Mouse (Mus musculus) inflammation-experienced regulatory T-cells, adult 6 months (primary cell): Measurements from ENCODE around the gene Slc12a9. TPM values are rescaled to one million over a fixed set of nuclear protein-coding genes. Genes with fewer than 3 reads are reported as not detected.
A peak's percentile ranks its signal among the peaks of the same experiment; 100 is the strongest.

ENCODE experiments used
- ATAC-seq: one replicate; pipeline ENCODE4 v1.8.0; 2017
- polyA plus RNA-seq, 3 experiments: library from polyadenylated mRNA; unstranded; fragments of 100-300 nt; shearing (Covaris generic); gene quantifications; one replicate each; pipeline ENCODE4 v1.2.1; 2017

Gene Slc12a9
- polyA plus RNA-seq, 3 experiments from 2014 or later = 6.0 to 15.2 (median 11.0) TPM

- ATAC-seq = peak; percentile 89
Observed at GRCm38 (mm10) chr5:137307071-137307912, 26.1 kb downstream of the Slc12a9 start, which contains the start of gene Srrt. Gene Srrt, minus strand, starts transcription at chr5:137307674.

GRCm38 (mm10) chr5:137306439-137307005 lies 26.9 kb downstream of the Slc12a9 start:
- peak; percentile 46 for ATAC-seq

- ATAC-seq = no peak
Observed at GRCm38 (mm10) chr5:137305822-137306221, 27.6 kb downstream of the Slc12a9 start.

DNA sequence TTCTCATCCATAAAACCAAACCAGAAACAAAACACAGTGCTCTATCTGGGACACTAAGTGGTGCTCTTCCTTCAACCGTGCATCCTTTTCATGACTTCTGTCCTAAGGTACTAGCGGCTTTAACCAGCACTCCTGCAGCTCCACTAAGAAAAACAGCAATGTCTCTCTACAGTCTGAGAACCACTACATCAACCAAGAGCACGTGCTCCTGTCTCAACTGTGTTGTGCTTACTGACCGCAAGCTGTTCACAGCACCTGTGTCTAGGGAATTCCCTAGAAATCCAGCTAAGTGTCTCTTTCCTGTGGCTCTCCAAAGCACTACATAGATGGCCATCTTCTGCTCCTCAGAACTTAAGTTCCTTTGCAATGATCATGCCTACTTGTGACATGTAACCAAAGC lies 28.6 kb downstream of the Slc12a9 start:
- no peak for ATAC-seq

- no peak for ATAC-seq
Observed at GRCm38 (mm10) chr5:137304165-137304564, 29.2 kb downstream of the Slc12a9 start.

DNA sequence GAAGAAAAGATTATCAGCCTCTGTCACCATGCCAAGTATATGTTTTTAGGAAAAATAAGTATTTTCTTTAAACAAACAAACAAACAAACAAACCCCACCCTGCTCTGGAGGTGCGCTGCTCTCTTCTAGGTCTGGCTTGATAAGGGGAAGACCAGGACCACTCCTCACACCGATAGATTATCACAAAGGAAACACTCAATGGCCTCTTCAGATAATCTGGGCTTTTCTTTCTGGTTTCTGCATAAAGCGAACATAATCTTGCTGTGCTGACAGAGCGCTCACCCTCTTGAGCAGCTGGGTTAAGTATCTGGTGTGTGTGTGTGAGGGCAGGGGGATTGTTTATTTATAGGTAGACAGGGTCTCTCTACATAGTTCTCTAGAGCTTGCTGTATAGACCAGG lies 29.8 kb downstream of the Slc12a9 start:
- no peak for ATAC-seq

GRCm38 (mm10) chr5:137301253-137301652 lies 32.1 kb downstream of the Slc12a9 start:
- ATAC-seq = no peak

- no peak for ATAC-seq
Observed at GRCm38 (mm10) chr5:137299240-137299639, 34.2 kb downstream of the Slc12a9 start.

DNA sequence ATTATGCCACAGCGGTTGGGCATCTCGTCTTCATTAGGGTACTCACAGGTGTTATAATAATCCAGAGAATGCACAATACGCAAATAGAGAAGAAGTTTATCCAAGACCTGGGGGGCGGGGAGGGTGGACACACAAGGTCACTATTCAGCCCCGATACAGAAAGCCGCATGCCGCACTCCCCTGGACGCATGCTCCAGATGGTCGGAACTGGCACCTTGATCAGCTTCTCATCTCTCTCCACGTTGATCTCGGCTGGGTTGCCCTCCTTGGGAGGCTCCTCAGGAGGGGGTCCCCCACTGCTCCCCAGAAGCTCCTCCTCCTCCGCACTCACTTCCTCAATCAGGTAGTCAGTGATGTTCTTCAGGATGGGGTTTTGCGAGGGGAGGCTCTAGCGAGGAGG lies 36.3 kb downstream of the Slc12a9 start:
- no peak for ATAC-seq

DNA sequence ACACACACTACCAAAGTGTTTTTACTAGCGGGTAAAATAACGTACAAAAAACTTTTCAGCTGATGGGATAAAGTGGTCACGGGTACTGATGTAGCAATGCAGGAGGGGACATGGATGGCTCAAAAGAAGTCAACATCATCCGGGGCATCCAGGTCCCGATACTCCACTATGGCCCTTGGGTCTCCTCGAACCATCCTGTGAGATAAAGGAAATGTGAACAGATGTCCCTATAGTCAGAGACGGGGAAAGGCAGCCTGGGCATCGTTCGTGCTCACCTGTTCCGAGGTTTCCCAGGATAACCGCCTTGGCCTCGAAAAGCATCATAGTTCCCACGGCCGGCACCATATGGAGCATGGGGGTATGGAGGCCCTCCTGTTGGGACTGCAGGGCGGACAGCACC lies 37.7 kb downstream of the Slc12a9 start:
- no peak for ATAC-seq

- ATAC-seq = no peak
Observed at GRCm38 (mm10) chr5:137295296-137295695, 38.1 kb downstream of the Slc12a9 start.

DNA sequence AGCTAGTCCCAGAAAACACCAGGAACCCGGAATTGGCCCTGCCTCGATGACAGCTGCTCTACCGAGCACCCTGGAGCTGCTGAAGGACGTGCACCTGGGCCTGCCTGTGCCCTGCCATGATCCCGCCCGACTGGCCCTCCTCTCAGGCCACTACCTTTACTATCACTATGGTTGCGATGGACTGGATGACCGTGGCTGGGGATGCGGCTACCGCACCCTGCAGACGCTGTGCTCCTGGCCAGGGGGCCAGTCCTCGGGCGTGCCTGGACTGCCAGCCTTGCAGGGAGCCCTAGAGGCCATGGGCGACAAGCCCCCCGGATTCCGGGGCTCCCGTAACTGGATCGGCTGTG lies 38.7 kb downstream of the Slc12a9 start:
- peak; percentile 25 for ATAC-seq

DNA sequence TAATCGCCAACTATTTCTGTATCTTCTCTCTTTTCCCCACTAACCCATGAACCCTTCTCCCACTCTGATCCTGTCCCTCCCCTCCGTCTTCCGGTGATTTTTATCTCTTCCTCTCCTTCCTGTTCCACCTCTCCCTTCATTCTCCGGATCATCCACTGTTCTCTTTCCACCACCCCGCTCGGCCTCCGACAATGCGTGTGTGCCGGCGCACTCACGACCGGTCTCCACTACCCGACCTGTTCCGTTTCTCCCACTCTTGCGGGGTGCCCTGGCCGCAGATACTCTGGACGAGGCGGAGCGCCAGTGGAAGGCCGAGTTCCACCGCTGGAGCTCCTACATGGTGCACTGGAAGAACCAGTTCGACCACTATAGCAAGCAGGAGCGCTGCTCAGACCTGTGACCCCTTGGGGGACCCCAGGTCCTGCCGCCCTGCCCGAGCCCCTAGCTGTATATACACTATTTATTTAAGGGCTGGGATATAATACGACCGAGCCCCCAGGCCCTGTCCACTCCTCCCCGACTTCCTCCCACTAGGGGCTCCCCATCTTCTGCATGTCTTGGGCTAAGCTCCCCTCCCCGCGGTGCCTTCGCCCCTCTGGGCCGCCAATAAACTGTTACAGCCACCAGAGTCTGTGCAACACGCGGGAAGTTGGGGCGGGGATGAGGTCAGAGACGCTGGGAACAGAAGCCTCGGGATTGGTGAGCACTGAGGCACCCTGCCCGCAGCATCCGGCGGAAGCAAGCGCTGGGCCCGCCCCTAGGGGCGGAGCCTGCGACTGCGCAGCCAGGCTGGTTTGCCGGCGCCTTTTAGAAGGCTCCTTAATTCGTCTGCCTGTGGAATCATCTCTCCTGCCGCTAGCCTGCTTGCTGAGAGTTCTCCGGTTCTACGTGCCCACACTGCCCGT lies 39.3 kb downstream of the Slc12a9 start, which contains the start of gene Ufsp1:
Ufsp1 (plus strand) TSS at position 791 of the 905 bp plus-strand sequence.
- peak; percentile 96 for ATAC-seq

- ATAC-seq = no peak
Observed at GRCm38 (mm10) chr5:137293282-137293681, 40.1 kb downstream of the Slc12a9 start.

- no peak for ATAC-seq
Observed at GRCm38 (mm10) chr5:137291381-137291926, 41.9 kb downstream of the Slc12a9 start.

DNA sequence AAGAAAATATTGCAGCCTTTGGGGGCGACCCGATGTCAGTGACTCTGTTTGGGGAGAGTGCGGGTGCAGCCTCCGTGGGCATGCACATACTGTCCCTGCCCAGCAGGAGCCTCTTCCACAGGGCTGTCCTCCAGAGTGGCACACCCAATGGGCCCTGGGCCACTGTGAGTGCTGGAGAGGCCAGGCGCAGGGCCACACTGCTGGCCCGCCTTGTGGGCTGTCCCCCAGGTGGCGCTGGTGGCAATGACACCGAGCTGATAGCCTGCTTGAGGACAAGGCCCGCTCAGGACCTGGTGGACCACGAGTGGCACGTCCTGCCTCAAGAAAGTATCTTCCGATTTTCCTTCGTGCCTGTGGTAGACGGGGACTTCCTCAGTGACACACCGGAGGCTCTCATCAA lies 42.7 kb downstream of the Slc12a9 start:
- no peak for ATAC-seq

DNA sequence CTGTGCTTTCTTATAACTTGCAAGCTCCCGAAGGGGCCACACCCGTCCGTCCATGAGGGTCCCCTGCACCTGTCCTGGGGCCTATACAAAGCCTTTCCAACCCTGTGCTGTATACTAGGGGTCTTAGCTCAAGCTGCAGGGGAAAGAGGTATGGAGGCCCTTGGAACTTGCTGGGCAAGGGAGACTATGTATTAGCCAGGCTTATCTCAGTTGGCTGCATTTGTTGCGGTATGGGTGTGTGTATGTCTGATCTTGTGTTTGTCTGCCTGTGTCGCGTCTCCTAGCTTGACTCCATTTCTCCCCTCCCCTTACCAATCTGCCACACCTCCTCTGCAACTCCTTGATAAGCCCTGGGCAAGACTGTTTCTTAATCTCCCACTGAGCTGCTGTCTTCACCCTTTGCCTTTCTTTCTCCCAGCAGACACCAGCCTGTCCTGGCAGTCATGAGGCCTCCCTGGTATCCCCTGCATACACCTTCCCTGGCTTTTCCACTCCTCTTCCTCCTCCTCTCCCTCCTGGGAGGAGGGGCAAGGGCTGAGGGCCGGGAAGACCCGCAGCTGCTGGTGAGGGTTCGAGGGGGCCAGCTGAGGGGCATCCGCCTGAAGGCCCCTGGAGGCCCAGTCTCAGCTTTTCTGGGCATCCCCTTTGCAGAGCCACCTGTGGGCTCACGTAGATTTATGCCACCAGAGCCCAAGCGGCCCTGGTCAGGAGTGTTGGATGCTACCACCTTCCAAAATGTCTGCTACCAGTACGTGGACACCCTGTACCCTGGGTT lies 43.6 kb downstream of the Slc12a9 start:
- ATAC-seq = no peak

- no peak for ATAC-seq
Observed at GRCm38 (mm10) chr5:137288999-137289470, 44.4 kb downstream of the Slc12a9 start.

- peak; percentile 25 for ATAC-seq
Observed at GRCm38 (mm10) chr5:137287953-137288743, 45.2 kb downstream of the Slc12a9 start.

DNA sequence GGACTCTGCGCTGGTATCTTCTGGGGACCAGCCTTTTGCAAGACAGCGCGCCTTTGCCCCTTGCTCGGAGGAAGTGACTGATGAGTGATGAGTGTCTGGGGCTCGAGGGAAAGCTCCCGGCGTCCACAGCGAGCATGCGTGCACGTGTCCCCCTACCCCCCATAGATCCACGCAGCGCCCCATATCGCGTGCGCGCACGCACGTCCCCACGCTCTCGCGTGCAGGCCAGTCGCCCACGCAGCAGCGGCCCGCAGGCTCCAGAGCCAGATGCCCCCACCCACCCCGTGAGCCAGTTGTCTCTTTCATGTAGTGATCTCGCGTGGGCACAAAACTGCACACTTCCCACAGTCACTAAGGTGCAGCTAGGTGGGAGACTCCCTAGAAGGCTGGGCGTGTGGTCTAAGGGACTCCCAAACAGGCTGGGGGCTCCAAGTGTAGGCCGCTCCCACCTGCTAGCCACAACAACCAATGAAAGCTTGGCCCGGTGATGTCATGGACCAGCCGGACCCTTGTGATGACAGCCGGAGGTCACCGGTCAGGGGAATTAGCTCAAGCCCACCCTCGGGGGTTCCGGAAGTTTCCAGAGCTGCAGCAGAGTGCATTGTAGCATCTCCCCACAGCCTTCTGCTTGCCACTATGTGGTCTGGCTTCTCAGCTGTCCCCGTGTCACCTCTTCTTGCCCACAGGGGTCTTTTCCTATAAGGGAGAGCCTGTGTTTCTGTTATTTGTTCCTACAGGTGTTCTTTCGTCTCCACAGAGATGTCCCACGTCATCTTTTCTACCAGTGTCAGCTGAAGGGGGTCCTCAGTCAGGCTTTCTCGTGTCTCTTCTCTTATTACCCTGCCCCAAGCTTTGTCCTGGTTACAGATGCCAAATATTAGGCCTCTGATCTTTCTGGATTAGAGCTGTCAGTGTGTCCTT lies 46.1 kb downstream of the Slc12a9 start, which contains the start of gene Ache:
Ache (plus strand) TSS at position 488 of the 921 bp plus-strand sequence.
- peak; percentile 27 for ATAC-seq
